Mouse (Mus musculus) heart, postnatal 0 days (tissue): Measurements from ENCODE around the gene Hsd17b1. TPM values are rescaled to one million over a fixed set of nuclear protein-coding genes. Genes with fewer than 3 reads are reported as not detected.

Experiments
- ATAC-seq: fragments of 200-750 bp; cut with Nextera tagmentation; 2 replicates; pipeline ENCODE4 v1.8.0; 2017; ENCODE audit warnings: low read depth, moderate number of reproducible peaks, moderate library complexity; ENCODE audit not compliant: insufficient read depth
- DNase-seq: peaks from one replicate; pipeline ENCODE4 v3.0.0-alpha.2; 2016; ENCODE audit warnings: low spot score
- H3K27ac ChIP-seq: fragments of 300-500 bp; sonication (generic); 2 replicates; pipeline ENCODE4 v1.5.1; 2014; ENCODE audit warnings: low read depth, mild to moderate bottlenecking
- H3K27me3 ChIP-seq: fragments of 300-500 bp; sonication (generic); 2 replicates; pipeline ENCODE4 v1.6.1; 2014; ENCODE audit warnings: low read length, mixed read lengths; ENCODE audit not compliant: control insufficient read depth, insufficient read depth
- H3K36me3 ChIP-seq: fragments of 300-500 bp; sonication (generic); replicated peaks from 2 replicates; pipeline ENCODE4 v1.6.1; 2014; ENCODE audit warnings: low read length, mixed read lengths; ENCODE audit not compliant: control insufficient read depth, insufficient read depth
- H3K4me1 ChIP-seq: fragments of 300-500 bp; sonication (generic); 2 replicates; pipeline ENCODE4 v1.6.1; 2014; ENCODE audit warnings: antibody characterized with exemption; ENCODE audit not compliant: control insufficient read depth, insufficient read depth
- H3K4me2 ChIP-seq: fragments of 300-500 bp; sonication (generic); 2 replicates; pipeline ENCODE4 v1.6.1; 2014; ENCODE audit warnings: low read depth, mild to moderate bottlenecking, low read length, moderate library complexity
- H3K4me3 ChIP-seq: fragments of 300-500 bp; sonication (generic); 2 replicates; pipeline ENCODE4 v1.5.1; 2014; ENCODE audit warnings: low read depth, low read length
- H3K9ac ChIP-seq: fragments of 300-500 bp; sonication (generic); replicated peaks from 2 replicates; pipeline ENCODE4 v1.6.1; 2014; ENCODE audit warnings: low read depth, low read length, mixed read lengths
- H3K9me3 ChIP-seq: fragments of 300-500 bp; sonication (generic); replicated peaks from 2 replicates; pipeline ENCODE4 v1.6.1; 2016; ENCODE audit warnings: low read length; ENCODE audit not compliant: control insufficient read depth
- CTCF ChIP-seq: IDR thresholded peaks from 2 replicates; pipeline ENCODE4 v1.5.1; 2016; ENCODE audit warnings: antibody characterized with exemption, control low read depth, low read depth
- EP300 ChIP-seq: IDR thresholded peaks from 2 replicates; pipeline ENCODE4 v1.6.1; 2016; ENCODE audit warnings: antibody characterized with exemption, low read depth
- whole genome bisulfite sequencing: fragments of 180-500 bp; shearing (Covaris S2); extraction: QIAGEN DNeasy Blood & Tissue Kit; methylation state at CpG from one replicate; pipeline ENCODE4 v1.1.7; 2014; 5-methylcytosine and 5-hydroxymethylcytosine counted together
- polyA plus RNA-seq: library from polyadenylated mRNA; unstranded; fragments of >200 nt; fragmentation: Nextera tagmentation; extraction: Ambion mirVana; gene quantifications from 2 replicates; pipeline ENCODE4 v1.2.1, GENCODE M21; 2015
- total RNA-seq: library from RNA; depleted of rRNA; stranded (reverse); fragments of >200 nt; gene quantifications from 2 replicates; pipeline ENCODE4 v1.2.3, GENCODE M21; 2014; ENCODE audit warnings: low replicate concordance

The Hsd17b1 gene
- total and polyA plus RNA-seq, 2 experiments from 2014 or later: not detected

DNA sequence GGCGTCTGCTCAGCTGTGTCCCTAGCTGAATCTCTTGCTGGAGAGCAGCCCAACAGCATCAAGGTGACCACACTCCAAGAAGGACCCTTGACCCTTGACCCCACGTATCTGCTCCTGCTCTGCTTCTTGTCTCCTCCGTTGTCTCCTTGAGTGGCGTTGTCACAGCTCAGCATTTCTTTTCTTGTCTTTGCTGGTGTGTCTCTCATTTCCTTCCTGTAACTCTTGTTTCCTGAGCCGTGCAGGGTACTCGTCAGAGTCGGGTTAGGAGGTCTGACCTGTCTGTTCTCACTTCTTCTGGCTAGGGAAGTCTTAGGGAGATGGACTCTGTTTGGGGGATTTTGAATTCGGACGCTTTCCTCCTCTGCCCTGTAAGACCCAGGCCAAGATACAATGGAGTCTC is 31.8 kb upstream of the Hsd17b1 start:
- DNase-seq (no peak), ATAC-seq (no peak)
- no peak overlapping the region for H3K9ac ChIP-seq
- WGBS: 34% methylated on average over 9 of the region's 9 CpGs
- H3K27ac ChIP-seq: no peak overlapping the region
- H3K4me3 ChIP-seq: no peak overlapping the region
- TF ChIP-seq EP300: no peak
- TF ChIP-seq CTCF: no peak
- peaks cover 95% of the 10 kb centered on the region for H3K36me3 ChIP-seq
- no peaks in the 10 kb centered on the region for H3K27me3 ChIP-seq
- no peaks in the 10 kb centered on the region for H3K4me1 ChIP-seq
- no peak overlapping the region for H3K4me2 ChIP-seq
- no peaks in the 10 kb centered on the region for H3K9me3 ChIP-seq

DNA sequence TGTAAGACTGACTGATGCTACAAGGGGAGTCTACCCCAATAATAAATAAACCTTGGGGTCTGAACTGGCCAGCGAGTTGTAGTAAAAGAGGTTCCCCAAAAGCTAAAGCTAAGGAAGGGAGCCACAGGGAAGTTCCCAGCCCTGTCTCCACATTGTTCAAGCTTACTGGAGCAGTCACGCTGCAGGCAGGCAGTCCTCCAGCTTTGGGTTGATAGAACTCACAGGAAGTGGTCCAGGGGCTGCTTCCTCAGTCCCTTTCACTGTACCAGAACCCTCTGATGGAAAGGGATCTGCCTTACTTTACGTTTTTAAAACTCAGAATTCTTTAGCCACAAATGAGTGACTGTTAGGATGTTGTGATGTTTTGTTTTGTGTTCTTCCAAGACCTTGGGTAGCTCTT is 30.7 kb upstream of the Hsd17b1 start:
- no peak overlapping the region for H3K9ac ChIP-seq
- H3K9me3 ChIP-seq: no peaks in the 10 kb centered on the region
- DNase-seq: no peak
- no peaks in the 10 kb centered on the region for H3K4me1 ChIP-seq
- 76% methylated on average over 3 of the region's 3 CpGs for WGBS
- H3K4me3 ChIP-seq: no peak overlapping the region
- H3K27ac ChIP-seq: no peak overlapping the region
- H3K27me3 ChIP-seq: no peaks in the 10 kb centered on the region
- ATAC-seq: no peak
- H3K36me3 ChIP-seq: peaks cover 87% of the 10 kb centered on the region
- no peak overlapping the region for H3K4me2 ChIP-seq
- TF ChIP-seq CTCF (no peak), EP300 (no peak)

DNA sequence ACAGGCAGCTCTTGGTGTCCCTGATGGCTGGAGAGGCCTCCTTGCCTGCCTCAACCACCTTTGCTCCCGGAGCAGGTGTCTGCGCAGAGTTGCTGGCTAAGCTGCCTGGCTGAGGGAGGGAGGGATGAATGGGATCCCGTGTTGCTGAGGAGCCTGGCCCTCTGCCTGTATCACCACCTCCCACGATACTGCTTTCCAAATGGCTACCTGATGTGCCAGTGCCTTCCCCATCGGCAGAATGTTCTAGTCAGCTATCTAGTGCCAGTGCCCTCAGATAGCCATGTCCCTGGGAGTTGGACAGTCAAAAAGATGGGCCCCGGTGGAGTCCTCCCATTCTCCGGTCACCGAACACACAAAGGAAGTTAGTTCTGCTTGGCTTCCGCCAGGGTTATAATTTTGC is 27.9 kb upstream of the Hsd17b1 start:
- H3K36me3 ChIP-seq: peaks cover 76% of the 10 kb centered on the region
- H3K9ac ChIP-seq: no peak overlapping the region
- ATAC-seq (no peak), DNase-seq (no peak)
- 79% methylated on average over 9 of the region's 9 CpGs for WGBS
- no peaks in the 10 kb centered on the region for H3K27me3 ChIP-seq
- H3K4me2 ChIP-seq: no peak overlapping the region
- no peaks in the 10 kb centered on the region for H3K4me1 ChIP-seq
- no peak overlapping the region for H3K4me3 ChIP-seq
- no peaks in the 10 kb centered on the region for H3K9me3 ChIP-seq
- no peak for TF ChIP-seq CTCF
- TF ChIP-seq EP300: no peak
- no peak overlapping the region for H3K27ac ChIP-seq

DNA sequence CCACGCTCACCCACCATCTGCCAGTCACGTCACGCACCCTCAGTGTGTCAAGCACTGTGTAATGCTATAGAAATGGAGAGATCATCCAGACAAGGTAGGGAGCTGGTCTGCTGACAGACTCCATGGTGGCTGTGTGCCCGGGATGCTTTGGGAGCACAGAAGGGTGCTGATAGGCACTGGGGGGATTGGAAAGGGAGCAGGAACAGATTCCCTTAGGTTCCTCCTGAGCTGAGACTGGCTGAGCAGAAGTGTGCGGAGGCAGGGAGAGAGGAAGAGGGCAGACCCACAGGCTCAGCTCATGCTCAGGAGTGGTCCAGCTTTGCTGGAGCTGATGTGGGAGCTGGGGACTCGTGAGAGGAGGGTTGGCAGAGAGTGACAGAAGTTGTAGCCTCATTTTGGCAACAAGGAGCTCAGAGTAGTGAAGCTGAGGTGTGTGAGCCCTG is 27.1 kb upstream of the Hsd17b1 start:
- ATAC-seq (peak; percentile 42; the same call in 1 of the 2 replicates), DNase-seq (no peak)
- 60% methylated on average over 6 of the region's 6 CpGs for WGBS
- no peak overlapping the region for H3K4me2 ChIP-seq
- no peak overlapping the region for H3K9ac ChIP-seq
- H3K27me3 ChIP-seq: no peaks in the 10 kb centered on the region
- TF ChIP-seq EP300 (no peak), CTCF (no peak)
- H3K4me1 ChIP-seq: peaks cover 2% of the 10 kb centered on the region; the same call in 1 of the 2 replicates
- peaks cover 74% of the 10 kb centered on the region for H3K36me3 ChIP-seq
- H3K27ac ChIP-seq: 0 out of 2 replicates have a peak overlapping the region, but pooled peaks have one; percentile 0
- H3K9me3 ChIP-seq: no peaks in the 10 kb centered on the region
- no peak overlapping the region for H3K4me3 ChIP-seq

DNA sequence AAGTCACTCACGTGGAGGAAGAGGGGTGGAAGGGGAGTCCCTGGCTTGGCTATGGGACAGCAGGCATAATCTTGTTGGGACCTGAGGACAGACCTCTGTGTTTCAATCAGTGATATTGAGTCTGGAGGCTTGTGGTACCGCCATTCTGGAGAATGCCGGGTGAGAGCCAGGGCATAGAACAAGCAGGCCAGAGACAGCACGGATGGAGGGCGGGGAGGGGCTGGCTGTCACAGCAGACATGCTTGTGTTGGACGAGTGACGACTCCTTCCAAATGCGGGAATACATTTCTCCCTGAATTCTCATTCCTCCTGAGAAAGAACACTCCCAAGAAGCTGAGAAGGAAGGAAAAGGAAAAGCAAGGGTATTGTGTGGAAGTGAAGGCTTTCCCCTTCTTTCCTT is 26.6 kb upstream of the Hsd17b1 start:
- no peaks in the 10 kb centered on the region for H3K27me3 ChIP-seq
- TF ChIP-seq CTCF: no peak
- no peak for TF ChIP-seq EP300
- H3K9ac ChIP-seq: no peak overlapping the region
- H3K4me3 ChIP-seq: no peak overlapping the region
- peaks cover 69% of the 10 kb centered on the region for H3K36me3 ChIP-seq
- WGBS: 69% methylated on average over 8 of the region's 8 CpGs
- no peak overlapping the region for H3K4me2 ChIP-seq
- no peak for ATAC-seq
- no peaks in the 10 kb centered on the region for H3K9me3 ChIP-seq
- no peak overlapping the region for H3K27ac ChIP-seq
- DNase-seq: no peak
- H3K4me1 ChIP-seq: peaks cover 7% of the 10 kb centered on the region; the same call in 1 of the 2 replicates

DNA sequence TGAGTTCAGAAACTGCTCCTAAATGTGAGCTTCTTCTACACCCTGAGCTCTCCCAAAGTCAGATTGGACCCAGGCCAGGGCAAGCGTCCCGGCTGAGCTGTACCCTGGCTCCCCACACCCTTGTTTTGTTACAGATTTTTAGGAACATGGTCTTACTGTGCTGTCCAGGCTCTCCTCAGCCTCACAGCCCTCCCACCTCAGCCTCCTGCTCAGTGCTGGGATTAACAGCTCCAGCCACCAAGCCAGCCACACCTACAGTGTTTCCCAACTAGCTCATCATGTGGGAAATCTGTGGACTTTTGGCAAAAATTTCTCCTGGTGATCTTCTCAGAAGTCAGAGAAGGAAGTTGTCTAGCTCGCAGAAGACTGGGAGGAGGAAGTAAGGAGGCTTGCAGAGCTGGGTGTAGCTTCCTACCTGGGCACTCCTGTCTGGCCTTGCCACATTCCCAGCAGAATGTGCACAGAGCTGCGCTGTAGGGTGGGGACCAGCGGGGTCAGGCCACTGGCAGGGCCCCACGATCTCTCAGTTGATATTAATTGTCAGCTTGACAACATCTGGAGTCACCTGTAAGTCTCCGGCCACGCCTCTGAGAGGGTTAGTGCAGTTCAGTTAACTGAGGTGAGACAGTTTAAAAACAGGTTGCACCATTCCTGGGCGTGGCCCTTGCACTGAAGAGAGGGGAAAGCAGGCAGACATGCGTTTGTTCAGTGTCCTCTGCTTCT is 25.3 kb upstream of the Hsd17b1 start:
- 80% methylated on average over 10 of the region's 10 CpGs for WGBS
- H3K4me3 ChIP-seq: no peak overlapping the region
- H3K4me1 ChIP-seq: peaks cover 18% of the 10 kb centered on the region
- peaks cover 56% of the 10 kb centered on the region for H3K36me3 ChIP-seq
- H3K9me3 ChIP-seq: no peaks in the 10 kb centered on the region
- TF ChIP-seq EP300: no peak
- no peak for TF ChIP-seq CTCF
- H3K4me2 ChIP-seq: no peak overlapping the region
- no peak for DNase-seq
- no peak for ATAC-seq
- no peak overlapping the region for H3K9ac ChIP-seq
- H3K27ac ChIP-seq: peak overlapping the region; percentile 59
- no peaks in the 10 kb centered on the region for H3K27me3 ChIP-seq
